Mouse (Mus musculus) lung, postnatal 0 days (tissue): ENCODE data around the gene Srpk2. TPM values are rescaled to one million over a fixed set of nuclear protein-coding genes. Genes with fewer than 3 reads are reported as not detected.

Experiments used
- ATAC-seq: fragments of 200-750 bp; cut with Nextera tagmentation; 2 replicates; pipeline ENCODE4 v1.8.0; 2017; ENCODE audit warnings: moderate library complexity
- DNase-seq: peaks from one replicate; pipeline ENCODE4 v3.0.0-alpha.2; 2016; ENCODE audit warnings: low spot score
- H3K27ac ChIP-seq: fragments of 300-500 bp; sonication (generic); 2 replicates; pipeline ENCODE4 v1.5.1; 2014; ENCODE audit warnings: antibody characterized with exemption, mild to moderate bottlenecking, low read length, mixed read lengths
- H3K27me3 ChIP-seq: fragments of 300-500 bp; sonication (generic); replicated peaks from 2 replicates; pipeline ENCODE4 v1.6.1; 2014; ENCODE audit warnings: low read length, mixed read lengths; ENCODE audit not compliant: insufficient read depth
- H3K36me3 ChIP-seq: fragments of 300-500 bp; sonication (generic); 2 replicates; pipeline ENCODE4 v1.6.1; 2014; ENCODE audit warnings: low read length, mixed read lengths; ENCODE audit not compliant: insufficient read depth
- H3K4me1 ChIP-seq: fragments of 300-500 bp; sonication (generic); 2 replicates; pipeline ENCODE4 v1.6.1; 2014; ENCODE audit warnings: antibody characterized with exemption, low read depth, low read length, mixed read lengths; ENCODE audit not compliant: insufficient read depth
- H3K4me2 ChIP-seq: fragments of 300-500 bp; sonication (generic); replicated peaks from 2 replicates; pipeline ENCODE4 v1.6.1; 2014; ENCODE audit warnings: low read depth, mild to moderate bottlenecking, low read length, moderate library complexity, mixed read lengths
- H3K4me3 ChIP-seq: fragments of 300-500 bp; sonication (generic); 2 replicates; pipeline ENCODE4 v1.5.1; 2014; ENCODE audit warnings: low read depth, low read length
- H3K9ac ChIP-seq: fragments of 300-500 bp; sonication (generic); replicated peaks from 2 replicates; pipeline ENCODE4 v1.6.1; 2014; ENCODE audit warnings: low read depth, mild to moderate bottlenecking
- H3K9me3 ChIP-seq: fragments of 300-500 bp; sonication (generic); 2 replicates; pipeline ENCODE4 v1.6.1; 2016; ENCODE audit warnings: low read length, mixed read lengths
- CTCF ChIP-seq: IDR thresholded peaks from 2 replicates; pipeline ENCODE4 v1.5.1; 2016; ENCODE audit warnings: antibody characterized with exemption, mild to moderate bottlenecking
- EP300 ChIP-seq: IDR thresholded peaks from 2 replicates; pipeline ENCODE4 v1.6.1; 2016; ENCODE audit warnings: antibody characterized with exemption, mild to moderate bottlenecking, control low read depth
- WGBS: fragments of 180-500 bp; shearing (Covaris S2); extraction: QIAGEN DNeasy Blood & Tissue Kit; methylation state at CpG from one replicate; pipeline ENCODE4 v1.1.7; 2014; 5-methylcytosine and 5-hydroxymethylcytosine counted together
- polyA plus RNA-seq: library from polyadenylated mRNA; unstranded; fragments of >200 nt; fragmentation: Nextera tagmentation; extraction: Ambion mirVana; gene quantifications from 2 replicates; pipeline ENCODE4 v1.2.1, GENCODE M21; 2015

Gene Srpk2
- polyA plus RNA-seq, 1 experiment from 2014 or later = 38.1 TPM

GRCm38 (mm10) chr5:23505578-23505977 is 178.8 kb downstream of the Srpk2 start:
- no peak overlapping the region for H3K27ac ChIP-seq
- TF ChIP-seq EP300 (no peak), CTCF (no peak)
- H3K9me3 ChIP-seq = no peaks in the 10 kb centered on the region
- H3K4me2 ChIP-seq = no peak overlapping the region
- ATAC-seq (no peak), DNase-seq (no peak)
- no peaks in the 10 kb centered on the region for H3K4me1 ChIP-seq
- H3K27me3 ChIP-seq = no peaks in the 10 kb centered on the region
- WGBS = 80% methylated on average over 3 of the region's 3 CpGs
- H3K36me3 ChIP-seq = peaks cover 11% of the 10 kb centered on the region; the same call in 1 of the 2 replicates
- H3K9ac ChIP-seq = no peak overlapping the region
- H3K4me3 ChIP-seq = no peak overlapping the region

GRCm38 (mm10) chr5:23502317-23502937 is 182.0 kb downstream of the Srpk2 start:
- no peak for TF ChIP-seq CTCF
- TF ChIP-seq EP300 = no peak
- Histone ChIP-seq H3K27me3 (no peaks in the 10 kb centered on the region), H3K36me3 (peaks cover 32% of the 10 kb centered on the region), H3K27ac (no peak overlapping the region), H3K4me2 (no peak overlapping the region), H3K4me3 (no peak overlapping the region), H3K9me3 (no peaks in the 10 kb centered on the region), H3K9ac (no peak overlapping the region), H3K4me1 (no peaks in the 10 kb centered on the region)
- no peak for DNase-seq
- WGBS = 80% methylated on average over 12 of the region's 13 CpGs
- ATAC-seq = peak; percentile 23; the same call in 1 of the 2 replicates

GRCm38 (mm10) chr5:23501582-23502316 is 182.7 kb downstream of the Srpk2 start:
- TF ChIP-seq EP300 = no peak
- TF ChIP-seq CTCF = no peak
- 0 out of 2 replicates have a peak, but pooled peaks have one; percentile 7 for ATAC-seq
- Histone ChIP-seq H3K27ac (no peak overlapping the region), H3K27me3 (no peaks in the 10 kb centered on the region), H3K4me2 (no peak overlapping the region), H3K36me3 (peaks cover 37% of the 10 kb centered on the region), H3K9me3 (no peaks in the 10 kb centered on the region), H3K4me3 (no peak overlapping the region), H3K9ac (no peak overlapping the region), H3K4me1 (no peaks in the 10 kb centered on the region)
- no peak for DNase-seq
- 67% methylated on average over 13 of the region's 13 CpGs for WGBS

GRCm38 (mm10) chr5:23500715-23501114 is 183.7 kb downstream of the Srpk2 start:
- H3K27me3 ChIP-seq = no peaks in the 10 kb centered on the region
- peaks cover 45% of the 10 kb centered on the region for H3K36me3 ChIP-seq
- TF ChIP-seq CTCF = no peak
- TF ChIP-seq EP300 = no peak
- WGBS = 88% methylated on average over 6 of the region's 6 CpGs
- H3K4me1 ChIP-seq = no peaks in the 10 kb centered on the region
- no peak for ATAC-seq
- no peak overlapping the region for H3K4me2 ChIP-seq
- H3K27ac ChIP-seq = no peak overlapping the region
- H3K4me3 ChIP-seq = no peak overlapping the region
- no peak for DNase-seq
- no peak overlapping the region for H3K9ac ChIP-seq
- no peaks in the 10 kb centered on the region for H3K9me3 ChIP-seq

GRCm38 (mm10) chr5:23499257-23499656 is 185.2 kb downstream of the Srpk2 start:
- peaks cover 51% of the 10 kb centered on the region for H3K36me3 ChIP-seq
- 95% methylated on average over 16 of the region's 16 CpGs for WGBS
- H3K4me1 ChIP-seq = no peaks in the 10 kb centered on the region
- H3K27ac ChIP-seq = no peak overlapping the region
- H3K9ac ChIP-seq = no peak overlapping the region
- DNase-seq (no peak), ATAC-seq (no peak)
- no peak for TF ChIP-seq EP300
- H3K4me3 ChIP-seq = no peak overlapping the region
- H3K9me3 ChIP-seq = no peaks in the 10 kb centered on the region
- no peaks in the 10 kb centered on the region for H3K27me3 ChIP-seq
- no peak overlapping the region for H3K4me2 ChIP-seq

- H3K27ac ChIP-seq = no peak overlapping the region
- no peak overlapping the region for H3K4me3 ChIP-seq
- no peaks in the 10 kb centered on the region for H3K4me1 ChIP-seq
- no peak overlapping the region for H3K9ac ChIP-seq
- H3K9me3 ChIP-seq = no peaks in the 10 kb centered on the region
- no peaks in the 10 kb centered on the region for H3K27me3 ChIP-seq
- DNase-seq (no peak), ATAC-seq (no peak)
- peaks cover 56% of the 10 kb centered on the region for H3K36me3 ChIP-seq
- TF ChIP-seq CTCF = no peak
- no peak for TF ChIP-seq EP300
- WGBS = 89% methylated on average over 10 of the region's 10 CpGs
- H3K4me2 ChIP-seq = no peak overlapping the region
Measured at GRCm38 (mm10) chr5:23497920-23498319, 186.5 kb downstream of the Srpk2 start.
